Mouse (Mus musculus): ENCODE results near the gene Aph1c. TPM values are rescaled to one million over a fixed set of nuclear protein-coding genes. Genes with fewer than 3 reads are reported as not detected.
"Not testable (repeated sequence)": the region's sequence is repeated elsewhere in the genome, so short reads cannot be mapped to it uniquely, and the experiment has no call there.

The Aph1c gene
- total RNA-seq, 2 experiments from 2014 or later, result 1.9 to 3.8 TPM

- ATAC-seq (replicated peaks; ENCODE audit: poor library complexity, severe bottlenecking), result peak; percentile 40; the same call in 1 of the 2 replicates
These were observed 563 bp upstream of the Aph1c start for GRCm38 (mm10) chr9:66835097-66835480.

- no peak for ATAC-seq (replicated peaks; ENCODE audit: poor library complexity, severe bottlenecking)
These were observed 675 bp downstream of the Aph1c start for GRCm38 (mm10) chr9:66833851-66834250.

GRCm38 (mm10) chr9:66832366-66832908, 2.1 kb downstream of the Aph1c start:
- ATAC-seq (replicated peaks; ENCODE audit: poor library complexity, severe bottlenecking), result peak; percentile 17

- peak; percentile 47 for ATAC-seq (replicated peaks; ENCODE audit: poor library complexity, severe bottlenecking)
These were observed 8.5 kb downstream of the Aph1c start for GRCm38 (mm10) chr9:66825990-66826389.

- ATAC-seq (replicated peaks; ENCODE audit: poor library complexity, severe bottlenecking), result 0 out of 2 replicates have a peak, but pooled peaks have one; percentile 33
These were observed 12.3 kb downstream of the Aph1c start for GRCm38 (mm10) chr9:66822255-66822654.

- no peak for ATAC-seq (replicated peaks; ENCODE audit: poor library complexity, severe bottlenecking)
These were observed 13.5 kb downstream of the Aph1c start for GRCm38 (mm10) chr9:66820996-66821395.

- ATAC-seq (replicated peaks; ENCODE audit: poor library complexity, severe bottlenecking), result no peak
These were observed 21.1 kb downstream of the Aph1c start for GRCm38 (mm10) chr9:66813392-66813791.

- not testable (repeated sequence) for ATAC-seq (replicated peaks; ENCODE audit: poor library complexity, severe bottlenecking)
These were observed 28.6 kb downstream of the Aph1c start for GRCm38 (mm10) chr9:66805951-66806350.

- ATAC-seq (replicated peaks; ENCODE audit: poor library complexity, severe bottlenecking), result peak; percentile 27
These were observed 32.6 kb downstream of the Aph1c start for GRCm38 (mm10) chr9:66801947-66802346.

GRCm38 (mm10) chr9:66796739-66797138, 37.8 kb downstream of the Aph1c start, which contains the start of gene Gm10647:
Gene Gm10647, plus strand, starts transcription at chr9:66797039.
- ATAC-seq (replicated peaks; ENCODE audit: poor library complexity, severe bottlenecking), result no peak

GRCm38 (mm10) chr9:66795464-66796324, 38.8 kb downstream of the Aph1c start, which contains the start of gene Aph1b:
Gene Aph1b, minus strand, starts transcription at chr9:66795490.
- ATAC-seq (replicated peaks; ENCODE audit: poor library complexity, severe bottlenecking), result peak; percentile 90

- ATAC-seq (replicated peaks; ENCODE audit: poor library complexity, severe bottlenecking), result no peak
These were observed 39.7 kb downstream of the Aph1c start for GRCm38 (mm10) chr9:66794629-66795463.

GRCm38 (mm10) chr9:66787821-66788220, 46.7 kb downstream of the Aph1c start:
- peak; percentile 35; the same call in 1 of the 2 replicates for ATAC-seq (replicated peaks; ENCODE audit: poor library complexity, severe bottlenecking)

- ATAC-seq (replicated peaks; ENCODE audit: poor library complexity, severe bottlenecking), result peak; percentile 53
These were observed 50.0 kb downstream of the Aph1c start for GRCm38 (mm10) chr9:66784552-66784951.

GRCm38 (mm10) chr9:66770701-66771100, 63.8 kb downstream of the Aph1c start:
- no peak for ATAC-seq (replicated peaks; ENCODE audit: poor library complexity, severe bottlenecking)

GRCm38 (mm10) chr9:66769275-66769674, 65.3 kb downstream of the Aph1c start:
- ATAC-seq (replicated peaks; ENCODE audit: poor library complexity, severe bottlenecking), result no peak

- no peak for ATAC-seq (replicated peaks; ENCODE audit: poor library complexity, severe bottlenecking)
These were observed 65.8 kb downstream of the Aph1c start for GRCm38 (mm10) chr9:66768721-66769120.

All from granulocyte monocyte progenitor cell, adult 5-6 weeks (primary cell).